Mouse (Mus musculus): ENCODE results near the gene Tmod1.

Tmod1 gene

GRCm38 (mm10) chr4:46129311-46130004 is 90.7 kb downstream of the Tmod1 start:
- DNase-seq (ENCODE audit: low read depth, low spot score), result peak; percentile 56

- peak; percentile 65 for DNase-seq (ENCODE audit: low read depth, low spot score)
These were observed 91.5 kb downstream of the Tmod1 start for GRCm38 (mm10) chr4:46130221-46130620.

- peak; percentile 64 for DNase-seq (ENCODE audit: low read depth, low spot score)
These were observed 93.1 kb downstream of the Tmod1 start for GRCm38 (mm10) chr4:46131791-46132190.

- DNase-seq (ENCODE audit: low read depth, low spot score), result no peak
These were observed 99.0 kb downstream of the Tmod1 start for GRCm38 (mm10) chr4:46137629-46138286.

GRCm38 (mm10) chr4:46138287-46139222 is 99.8 kb downstream of the Tmod1 start, which contains the start of the genes Ncbp1 and Tstd2:
Gene Ncbp1 (plus strand): TSS chr4:46138613.
Gene Tstd2 (minus strand): TSS chr4:46138694.
- peak; percentile 94 for DNase-seq (ENCODE audit: low read depth, low spot score)

GRCm38 (mm10) chr4:46144323-46144722 is 105.6 kb downstream of the Tmod1 start:
- DNase-seq (ENCODE audit: low read depth, low spot score), result no peak

GRCm38 (mm10) chr4:46146881-46147280 is 108.1 kb downstream of the Tmod1 start:
- peak; percentile 57 for DNase-seq (ENCODE audit: low read depth, low spot score)

GRCm38 (mm10) chr4:46151903-46152544 is 113.3 kb downstream of the Tmod1 start:
- no peak for DNase-seq (ENCODE audit: low read depth, low spot score)

- DNase-seq (ENCODE audit: low read depth, low spot score), result no peak
These were observed 125.3 kb downstream of the Tmod1 start for GRCm38 (mm10) chr4:46164027-46164426.

Data from brain, adult 2 months (tissue).